Mouse (Mus musculus) liver, adult 2 months (tissue): ENCODE measurements around the gene Shroom3.

Source experiments
- CTCF ChIP-seq: fragments of 200-500 bp; IDR thresholded peaks from 2 replicates; pipeline ENCODE4 v1.5.1; 2011; ENCODE audit warnings: low read depth, low read length, control low read depth
- POLR2A ChIP-seq: fragments of 200-500 bp; IDR thresholded peaks from 2 replicates; pipeline ENCODE4 v1.6.1; 2011; ENCODE audit warnings: low read length, control low read depth; ENCODE audit not compliant: insufficient read depth; ENCODE audit errors: extremely low read depth

GRCm38 (mm10) chr5:92714886-92715285 is 31.7 kb downstream of the Shroom3 start:
- no peak for TF ChIP-seq CTCF
- no peak for TF ChIP-seq POLR2A
